Mouse (Mus musculus): Measurements from ENCODE around the gene Zcchc2. TPM values are rescaled to one million over a fixed set of nuclear protein-coding genes. Genes with fewer than 3 reads are reported as not detected.

The Zcchc2 gene
- total and polyA plus RNA-seq, 2 experiments, result 12.2 to 15.3 TPM

- 49% methylated on average over 5 of the region's 5 CpGs for WGBS
- Histone ChIP-seq H3K79me2 (ENCODE audit: control insufficient read depth, insufficient read depth, low read length) (no peaks in the 10 kb centered on the region), H3K27ac (replicated peaks; ENCODE audit: insufficient read depth, low read depth, low read length) (no peak overlapping the region), H3K27me3 (ENCODE audit: control insufficient read depth, insufficient read depth, low read length) (no peaks in the 10 kb centered on the region), H3K36me3 (ENCODE audit: control insufficient read depth, insufficient read depth, low read length) (no peaks in the 10 kb centered on the region), H3K4me3 (ENCODE audit: insufficient read depth, low read depth, low read length) (no peak overlapping the region), H3K4me1 (ENCODE audit: control insufficient read depth, insufficient read depth, low read length) (0 out of 2 replicates have a peak, but pooled peaks cover 3% of the 10 kb centered on the region), H3K9ac (ENCODE audit: low read depth, low read length) (no peak overlapping the region)
- TF ChIP-seq POLR2A (IDR thresholded peaks at IDR 0.05; ENCODE audit: extremely low read depth, insufficient read depth, low read length) (no peak), CTCF (IDR thresholded peaks at IDR 0.05; ENCODE audit: low read depth, low read length) (no peak)
- peak; percentile 55 for DNase-seq (ENCODE audit: extremely low read depth, low read depth, low spot score)
Measured at GRCm38 (mm10) chr1:105965189-105965588, 25.0 kb upstream of the Zcchc2 start.

GRCm38 (mm10) chr1:105971490-105972170 lies 18.6 kb upstream of the Zcchc2 start:
- Histone ChIP-seq H3K9ac (ENCODE audit: low read depth, low read length) (peak overlapping the region; percentile 41), H3K27ac (replicated peaks; ENCODE audit: insufficient read depth, low read depth, low read length) (peak overlapping the region; percentile 59), H3K4me3 (ENCODE audit: insufficient read depth, low read depth, low read length) (peak overlapping the region; percentile 45), H3K79me2 (ENCODE audit: control insufficient read depth, insufficient read depth, low read length) (no peaks in the 10 kb centered on the region), H3K27me3 (ENCODE audit: control insufficient read depth, insufficient read depth, low read length) (no peaks in the 10 kb centered on the region), H3K4me1 (ENCODE audit: control insufficient read depth, insufficient read depth, low read length) (peaks cover 4% of the 10 kb centered on the region; the same call in 1 of the 2 replicates), H3K36me3 (ENCODE audit: control insufficient read depth, insufficient read depth, low read length) (no peaks in the 10 kb centered on the region)
- peak; percentile 71 for DNase-seq (ENCODE audit: extremely low read depth, low read depth, low spot score)
- no peak for TF ChIP-seq CTCF (IDR thresholded peaks at IDR 0.05; ENCODE audit: low read depth, low read length)
- no peak for TF ChIP-seq POLR2A (IDR thresholded peaks at IDR 0.05; ENCODE audit: extremely low read depth, insufficient read depth, low read length)
- 14% methylated on average over 10 of the region's 10 CpGs for WGBS

GRCm38 (mm10) chr1:105974023-105974422 lies 16.2 kb upstream of the Zcchc2 start:
- 48% methylated on average over 2 of the region's 2 CpGs for WGBS
- TF ChIP-seq POLR2A (IDR thresholded peaks at IDR 0.05; ENCODE audit: extremely low read depth, insufficient read depth, low read length) (no peak), CTCF (IDR thresholded peaks at IDR 0.05; ENCODE audit: low read depth, low read length) (no peak)
- no peak overlapping the region for H3K27ac ChIP-seq (replicated peaks; ENCODE audit: insufficient read depth, low read depth, low read length)

GRCm38 (mm10) chr1:105977446-105978094 lies 12.6 kb upstream of the Zcchc2 start:
- Histone ChIP-seq H3K4me1 (ENCODE audit: control insufficient read depth, insufficient read depth, low read length) (peaks cover 19% of the 10 kb centered on the region), H3K9ac (ENCODE audit: low read depth, low read length) (no peak overlapping the region), H3K36me3 (ENCODE audit: control insufficient read depth, insufficient read depth, low read length) (peaks cover 4% of the 10 kb centered on the region; the same call in 1 of the 2 replicates), H3K27ac (replicated peaks; ENCODE audit: insufficient read depth, low read depth, low read length) (peak overlapping the region; percentile 85), H3K79me2 (ENCODE audit: control insufficient read depth, insufficient read depth, low read length) (no peaks in the 10 kb centered on the region; the same call in 1 of the 2 replicates), H3K4me3 (ENCODE audit: insufficient read depth, low read depth, low read length) (no peak overlapping the region), H3K27me3 (ENCODE audit: control insufficient read depth, insufficient read depth, low read length) (no peaks in the 10 kb centered on the region)
- peak; percentile 84 for DNase-seq (ENCODE audit: extremely low read depth, low read depth, low spot score)
- no peak for TF ChIP-seq CTCF (IDR thresholded peaks at IDR 0.05; ENCODE audit: low read depth, low read length)
- no peak for TF ChIP-seq POLR2A (IDR thresholded peaks at IDR 0.05; ENCODE audit: extremely low read depth, insufficient read depth, low read length)
- WGBS, result 22% methylated on average over 7 of the region's 7 CpGs

More at GRCm38 (mm10) chr1:105974023-105974422, 16.2 kb upstream of the Zcchc2 start:
- Histone ChIP-seq H3K4me3 (ENCODE audit: insufficient read depth, low read depth, low read length) (no peak overlapping the region), H3K36me3 (ENCODE audit: control insufficient read depth, insufficient read depth, low read length) (no peaks in the 10 kb centered on the region), H3K4me1 (ENCODE audit: control insufficient read depth, insufficient read depth, low read length) (peaks cover 13% of the 10 kb centered on the region), H3K9ac (ENCODE audit: low read depth, low read length) (no peak overlapping the region), H3K79me2 (ENCODE audit: control insufficient read depth, insufficient read depth, low read length) (no peaks in the 10 kb centered on the region), H3K27me3 (ENCODE audit: control insufficient read depth, insufficient read depth, low read length) (no peaks in the 10 kb centered on the region)
- DNase-seq (ENCODE audit: extremely low read depth, low read depth, low spot score), result no peak

- H3K4me3 ChIP-seq (ENCODE audit: insufficient read depth, low read depth, low read length), result no peak overlapping the region
- 48% methylated on average over 6 of the region's 6 CpGs for WGBS
- no peaks in the 10 kb centered on the region; the same call in 1 of the 2 replicates for H3K79me2 ChIP-seq (ENCODE audit: control insufficient read depth, insufficient read depth, low read length)
- DNase-seq (ENCODE audit: extremely low read depth, low read depth, low spot score), result peak; percentile 79
- H3K27ac ChIP-seq (replicated peaks; ENCODE audit: insufficient read depth, low read depth, low read length), result peak overlapping the region; percentile 97
- 0 out of 2 replicates have a peak overlapping the region, but pooled peaks have one; percentile 17 for H3K9ac ChIP-seq (ENCODE audit: low read depth, low read length)
- peaks cover 23% of the 10 kb centered on the region for H3K4me1 ChIP-seq (ENCODE audit: control insufficient read depth, insufficient read depth, low read length)
- no peaks in the 10 kb centered on the region for H3K27me3 ChIP-seq (ENCODE audit: control insufficient read depth, insufficient read depth, low read length)
- H3K36me3 ChIP-seq (ENCODE audit: control insufficient read depth, insufficient read depth, low read length), result peaks cover 13% of the 10 kb centered on the region
- TF ChIP-seq CTCF (IDR thresholded peaks at IDR 0.05; ENCODE audit: low read depth, low read length), result no peak
- TF ChIP-seq POLR2A (IDR thresholded peaks at IDR 0.05; ENCODE audit: extremely low read depth, insufficient read depth, low read length), result no peak
Measured at GRCm38 (mm10) chr1:105980849-105981610, 9.2 kb upstream of the Zcchc2 start.
